Comparison of ENCODE assay signal across 9 mouse cellular contexts in genomic region chr12:33010026-33010425, GRCm38 (mm10). TPM values are rescaled to one million over a fixed set of nuclear protein-coding genes. Genes with fewer than 3 reads are reported as not detected.
A peak's percentile ranks its signal among the peaks of the same experiment; 100 is the strongest.
DNase-seq lines count a peak whose midpoint lies in the region; ATAC-seq and TF ChIP-seq lines count a peak whose summit lies in the region.
"Had no signal": no experiment of that assay in that cellular context is flagged by ENCODE, and none has a peak within 500 bp of the region (broad histone marks: within the 10 kb centered on the region; RNA-seq: fewer than 3 reads in every experiment).

No protein-coding gene starts in this region.

- no peaks in the 10 kb centered on the region for H3K4me1 ChIP-seq in heart, adult 2 months (ENCODE audit: control insufficient read depth, insufficient read depth, low read length)
- peaks cover 0 to 11% of the 10 kb centered on the region in 2 experiments; a peak in 2 of 4 replicates for H3K4me1 ChIP-seq in CH12.LX (ENCODE audit: control insufficient read depth in 1 of 2, insufficient read depth in 2 of 2)
- H3K4me1 ChIP-seq in lung, postnatal 0 days (ENCODE audit: insufficient read depth, low read depth, low read length) = peaks cover 5% of the 10 kb centered on the region; the same call in 1 of the 2 replicates
- H3K4me1 ChIP-seq in hindbrain, embryonic 16.5 days (ENCODE audit: control insufficient read depth, insufficient read depth, low read depth, low read length) = no peaks in the 10 kb centered on the region

- in situ Hi-C loops in CH12.LX (cut with MboI; ENCODE audit: low pct_ligation_motif_present, low pct_unique_long_range_greater_than_20kb, low sequenced_read_pairs) = loop anchor here (5.0 kb wide), 2 partner anchors 58 to 93 kb away; partner anchors contain the start of gene Sypl

- H3K9ac ChIP-seq in heart, adult 2 months (ENCODE audit: low read depth, low read length) = no peak overlapping the region
- H3K9ac ChIP-seq in CH12.LX (ENCODE audit: insufficient read depth, low read depth) = no peak overlapping the region
- H3K9ac ChIP-seq in lung, postnatal 0 days (replicated peaks; ENCODE audit: low read depth) = no peak overlapping the region
- no peak overlapping the region for H3K9ac ChIP-seq in hindbrain, embryonic 16.5 days (ENCODE audit: low read depth, low read length)
- H3K9ac ChIP-seq: limb, embryonic 13.5 days had no signal

- ATAC-seq in lung, postnatal 0 days = peak; percentile 70
- ATAC-seq in hindbrain, embryonic 16.5 days = no peak

- TF ChIP-seq POLR2A in heart, adult 2 months (IDR thresholded peaks at IDR 0.05; ENCODE audit: insufficient read depth, low read depth, low read length) = no peak
- TF ChIP-seq POLR2A in CH12.LX (IDR thresholded peaks at IDR 0.05; ENCODE audit: low read depth, low read length) = no peak

- no peak overlapping the region for H3K27ac ChIP-seq in heart, adult 2 months
- no peak overlapping the region for H3K27ac ChIP-seq in CH12.LX (ENCODE audit: insufficient read depth, low read depth)
- H3K27ac ChIP-seq in lung, postnatal 0 days (ENCODE audit: low read length) = no peak overlapping the region
- H3K27ac ChIP-seq in hindbrain, embryonic 16.5 days (ENCODE audit: low read depth, low read length) = no peak overlapping the region
- H3K27ac ChIP-seq: limb, embryonic 13.5 days had no signal

- peak; percentile 87 for TF ChIP-seq CTCF in heart, adult 2 months (IDR thresholded peaks at IDR 0.05)
- TF ChIP-seq CTCF in CH12.LX (conservative IDR thresholded peaks at IDR 0.05 in 1 of 2, IDR thresholded peaks at IDR 0.05 in 1 of 2; ENCODE audit: low read depth in 2 of 2, low read length in 2 of 2) = peak; percentile 75 to 94
- TF ChIP-seq CTCF in lung, postnatal 0 days (IDR thresholded peaks at IDR 0.05) = peak; percentile 92

- intact Hi-C loops in heart, adult 2 months (cut with DNase I) = loop anchor here (1.0 to 5.0 kb wide), 3 partner anchors 58 to 99 kb away; partner anchors contain the start of gene Sypl
- intact Hi-C loops in heart, postnatal 25 days (cut with DNase I) = loop anchor here (1.0 to 2.0 kb wide), 3 partner anchors 57 to 100 kb away; partner anchors contain the start of gene Sypl

- H3K9me3 ChIP-seq in CH12.LX (replicated peaks; ENCODE audit: low read length) = no peaks in the 10 kb centered on the region
- H3K9me3 ChIP-seq in lung, postnatal 0 days (ENCODE audit: low read length) = no peaks in the 10 kb centered on the region
- H3K9me3 ChIP-seq in hindbrain, embryonic 16.5 days (ENCODE audit: control insufficient read depth, low read length) = no peaks in the 10 kb centered on the region
- H3K9me3 ChIP-seq: limb, embryonic 13.5 days had no signal

- no peak overlapping the region for H3K4me2 ChIP-seq in CH12.LX (ENCODE audit: insufficient read depth, low read depth, poor library complexity, severe bottlenecking)
- H3K4me2 ChIP-seq in lung, postnatal 0 days (replicated peaks; ENCODE audit: low read depth, low read length) = no peak overlapping the region
- no peak overlapping the region for H3K4me2 ChIP-seq in hindbrain, embryonic 16.5 days (ENCODE audit: low read length)
- H3K4me2 ChIP-seq: limb, embryonic 13.5 days had no signal

- no peaks in the 10 kb centered on the region for H3K79me2 ChIP-seq in heart, adult 2 months (replicated peaks; ENCODE audit: control insufficient read depth, insufficient read depth, low read length)
- H3K79me2 ChIP-seq in CH12.LX (replicated peaks; ENCODE audit: control insufficient read depth, extremely low read depth, insufficient read depth, poor library complexity, severe bottlenecking) = no peaks in the 10 kb centered on the region

- peak; percentile 96 for TF ChIP-seq EP300 in heart, adult 2 months (IDR thresholded peaks at IDR 0.05; ENCODE audit: insufficient read depth, low read depth, low read length)
- no peak for TF ChIP-seq EP300 in CH12.LX (IDR thresholded peaks at IDR 0.05; ENCODE audit: low read length)
- no peak for TF ChIP-seq EP300 in lung, postnatal 0 days (IDR thresholded peaks at IDR 0.05)

- H3K4me3 ChIP-seq in heart, adult 2 months = no peak overlapping the region
- no peak overlapping the region for H3K4me3 ChIP-seq in CH12.LX (replicated peaks in 1 of 3; ENCODE audit: low read depth in 2 of 3, low read length in 2 of 3, poor library complexity in 1 of 3)
- H3K4me3 ChIP-seq in lung, postnatal 0 days (ENCODE audit: low read depth, low read length) = no peak overlapping the region
- H3K4me3 ChIP-seq in hindbrain, embryonic 16.5 days (ENCODE audit: low read length) = no peak overlapping the region
- H3K4me3 ChIP-seq: limb, embryonic 13.5 days had no signal

- H3K27me3 ChIP-seq in heart, adult 2 months (ENCODE audit: control insufficient read depth, insufficient read depth, low read length) = no peaks in the 10 kb centered on the region
- H3K27me3 ChIP-seq in CH12.LX (replicated peaks) = no peaks in the 10 kb centered on the region
- H3K27me3 ChIP-seq in lung, postnatal 0 days (replicated peaks; ENCODE audit: insufficient read depth, low read length) = no peaks in the 10 kb centered on the region
- no peaks in the 10 kb centered on the region for H3K27me3 ChIP-seq in splenic B cell, adult 2 months (ENCODE audit: control insufficient read depth, insufficient read depth, low read length, poor library complexity, severe bottlenecking)
- H3K27me3 ChIP-seq in hindbrain, embryonic 16.5 days (replicated peaks; ENCODE audit: control insufficient read depth, insufficient read depth, low read length) = no peaks in the 10 kb centered on the region
- H3K27me3 ChIP-seq: limb, embryonic 13.5 days had no signal

- H3K36me3 ChIP-seq in heart, adult 2 months (ENCODE audit: control insufficient read depth, insufficient read depth, low read length) = no peaks in the 10 kb centered on the region
- H3K36me3 ChIP-seq in CH12.LX (replicated peaks in 1 of 2; ENCODE audit: control insufficient read depth in 1 of 2, insufficient read depth in 1 of 2, low read length in 1 of 2) = no peaks in the 10 kb centered on the region
- no peaks in the 10 kb centered on the region for H3K36me3 ChIP-seq in lung, postnatal 0 days (ENCODE audit: insufficient read depth, low read length)
- no peaks in the 10 kb centered on the region for H3K36me3 ChIP-seq in splenic B cell, adult 2 months (ENCODE audit: control insufficient read depth, insufficient read depth, low read length, poor library complexity, severe bottlenecking)
- H3K36me3 ChIP-seq in hindbrain, embryonic 16.5 days (ENCODE audit: control insufficient read depth, insufficient read depth, low read length) = no peaks in the 10 kb centered on the region
- H3K36me3 ChIP-seq: limb, embryonic 13.5 days had no signal

- dilution Hi-C loops in CH12.LX (cut with MboI; ENCODE audit: extremely low pct_ligation_motif_present, extremely low pct_unique_long_range_greater_than_20kb, low sequenced_read_pairs) = no loop called here

- peak; percentile 46 to 53 for DNase-seq in heart, adult 2 months
- no peak for DNase-seq in heart, postnatal 25 days (ENCODE audit: low spot score)
- peak; percentile 53 for DNase-seq in CH12.LX (ENCODE audit: extremely low read depth)
- peak; percentile 61 to 62 for DNase-seq in cerebellum, postnatal 10 days
- DNase-seq in induced T-regulatory cell, adult 2 months (ENCODE audit: low read depth) = peak; percentile 75
- peak; percentile 85 for DNase-seq in lung, postnatal 0 days (ENCODE audit: low spot score)
- DNase-seq in splenic B cell, adult 2 months (ENCODE audit: low read depth, low spot score) = peak; percentile 85

- 20% methylated on average over 3 of the region's 3 CpGs for whole genome bisulfite sequencing in heart, adult 2 months
- 36% methylated on average over 3 of the region's 3 CpGs for WGBS in lung, postnatal 0 days
- 46% methylated on average over 3 of the region's 3 CpGs for WGBS in hindbrain, embryonic 16.5 days

- TF ChIP-seq RAD21 in CH12.LX (IDR thresholded peaks at IDR 0.05; ENCODE audit: low read depth, low read length) = peak; percentile 91

TF ChIP-seq in CH12.LX, 34 proteins besides CTCF, POLR2A, EP300 and RAD21:
- TF ChIP-seq SMC3 (IDR thresholded peaks at IDR 0.05; ENCODE audit: low read depth, low read length) (peak; percentile 96), KAT2A (IDR thresholded peaks at IDR 0.05; ENCODE audit: insufficient replicate concordance, low read length) (no peak), MXI1 (IDR thresholded peaks at IDR 0.05; ENCODE audit: low read depth, low read length) (peak; percentile 67), IRF4 (IDR thresholded peaks at IDR 0.05; ENCODE audit: low read depth, low read length) (0 out of 2 replicates have a peak, but pooled peaks have one; percentile 14), MYC (IDR thresholded peaks at IDR 0.05; ENCODE audit: low read depth, low read length) (peak; percentile 38; the same call in 1 of the 2 replicates), ZC3H11A (IDR thresholded peaks at IDR 0.05; ENCODE audit: low read depth, low read length) (peak; percentile 82)

RNA-seq across cellular contexts. Expression of gene Sypl, which starts 56.3 kb away (rescaled TPM):
- 10 to 100 TPM; 77.8 to 85.5 TPM for total RNA-seq in heart, adult 2 months (2021)
- 75.7 and 120 TPM in 2 replicates for polyA plus RNA-seq in heart, adult 2 months (2012; rRNA removed)
- 10 to 100 TPM; 85.3 to 86.1 TPM for total RNA-seq in heart, postnatal 25 days (2021)
- total RNA-seq in CH12.LX (2012; rRNA removed) (7.5 and 8.5 TPM in 2 replicates), CH12.LX (2014; rRNA removed) (25.8 and 29.1 TPM in 2 replicates)
- 33.4 and 37.8 TPM in 2 replicates for polyA plus RNA-seq in CH12.LX (2012; ENCODE audit: insufficient read length, low read depth)
- 237 and 251 TPM in 2 replicates for polyA plus RNA-seq in lung, postnatal 0 days (2015; fragmentation: Nextera tagmentation; extraction: Ambion mirVana)
- 43.4 and 46.0 TPM in 2 replicates for polyA plus RNA-seq in hindbrain, embryonic 16.5 days (2015; fragmentation: Nextera tagmentation; extraction: Ambion mirVana)
